In the genomic region with DNA sequence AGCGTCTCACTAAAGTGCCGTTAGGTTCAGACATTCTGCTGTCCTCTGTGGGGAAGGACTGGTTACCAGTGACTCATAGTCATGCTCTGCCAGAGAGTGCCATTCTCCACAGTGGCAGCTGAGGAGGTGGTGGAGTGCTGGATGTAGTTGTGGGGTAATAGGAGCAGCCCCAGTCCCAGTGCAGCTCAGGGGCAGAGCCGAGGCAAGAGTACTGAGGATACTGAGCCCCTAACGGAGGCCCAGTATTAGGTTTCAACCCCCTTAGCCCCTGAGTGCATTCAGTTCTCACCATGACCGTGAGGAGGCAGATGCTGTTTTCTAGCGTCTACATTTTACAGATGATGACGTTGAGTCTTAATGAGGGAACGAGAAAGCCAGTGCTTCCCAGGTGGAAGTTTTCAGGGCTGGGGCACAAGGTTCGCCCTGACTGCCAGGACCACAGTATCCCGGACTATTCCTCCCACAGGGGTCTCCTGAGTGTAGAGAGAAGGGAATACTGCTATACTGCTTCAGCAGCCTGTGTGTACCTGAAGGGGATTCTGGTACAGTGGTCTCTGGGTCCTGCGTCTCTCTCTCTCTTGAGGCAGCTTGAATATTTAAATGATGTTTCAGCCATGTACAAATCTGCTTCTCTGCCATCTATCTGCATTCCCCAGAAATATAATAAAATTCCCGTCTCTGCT, we compare ENCODE assay signal across 8 mouse cellular contexts. TPM values are rescaled to one million over a fixed set of nuclear protein-coding genes. Genes with fewer than 3 reads are reported as not detected.
DNase-seq lines count a peak whose midpoint lies in the region; ATAC-seq lines count a peak whose summit lies in the region.

No protein-coding gene starts in this region.

- H3K4me1 ChIP-seq in intestine, embryonic 15.5 days (replicated peaks): peaks cover 15% of the 10 kb centered on the region
- peaks cover 12% of the 10 kb centered on the region for H3K4me1 ChIP-seq in intestine, embryonic 16.5 days (ENCODE audit: control insufficient read depth, insufficient read depth, low read length)
- H3K4me1 ChIP-seq in forebrain, embryonic 12.5 days: peaks cover 31% of the 10 kb centered on the region
- peaks cover 35% of the 10 kb centered on the region for H3K4me1 ChIP-seq in limb, embryonic 15.5 days

- peak; percentile 45 for DNase-seq in NIH3T3 (ENCODE audit: low read depth)
- DNase-seq in cerebellum, adult 18-20 months: no peak
- DNase-seq in kidney, postnatal 25 days: no peak

- no peak overlapping the region for H3K27ac ChIP-seq in intestine, embryonic 15.5 days
- no peak overlapping the region for H3K27ac ChIP-seq in intestine, embryonic 16.5 days (ENCODE audit: low read length)
- peak overlapping the region; percentile 91 for H3K27ac ChIP-seq in forebrain, embryonic 12.5 days
- peak overlapping the region; percentile 84 for H3K27ac ChIP-seq in limb, embryonic 15.5 days

- no peaks in the 10 kb centered on the region for H3K36me3 ChIP-seq in intestine, embryonic 15.5 days
- H3K36me3 ChIP-seq in intestine, embryonic 16.5 days (ENCODE audit: control insufficient read depth, insufficient read depth, low read length): no peaks in the 10 kb centered on the region
- no peaks in the 10 kb centered on the region for H3K36me3 ChIP-seq in forebrain, embryonic 12.5 days (replicated peaks)
- H3K36me3 ChIP-seq in limb, embryonic 15.5 days: no peaks in the 10 kb centered on the region

- ATAC-seq in intestine, embryonic 15.5 days: 0 out of 2 replicates have a peak, but pooled peaks have one; percentile 18
- no peak for ATAC-seq in intestine, embryonic 16.5 days
- ATAC-seq in forebrain, embryonic 12.5 days (ENCODE audit: low FRiP score): peak; percentile 43; the same call in 1 of the 2 replicates
- peak; percentile 35; the same call in 1 of the 2 replicates for ATAC-seq in limb, embryonic 15.5 days (ENCODE audit: insufficient number of reproducible peaks, low FRiP score, low TSS enrichment, low read depth)
- ATAC-seq in granulocyte monocyte progenitor cell, adult 5-6 weeks (replicated peaks; ENCODE audit: poor library complexity, severe bottlenecking): no peak

- no peak overlapping the region for H3K9ac ChIP-seq in intestine, embryonic 15.5 days
- no peak overlapping the region for H3K9ac ChIP-seq in intestine, embryonic 16.5 days (ENCODE audit: low read depth, low read length)
- no peak overlapping the region for H3K9ac ChIP-seq in forebrain, embryonic 12.5 days
- no peak overlapping the region for H3K9ac ChIP-seq in limb, embryonic 15.5 days

- no peak overlapping the region for H3K4me2 ChIP-seq in intestine, embryonic 15.5 days (replicated peaks)
- no peak overlapping the region for H3K4me2 ChIP-seq in intestine, embryonic 16.5 days (ENCODE audit: low read depth, low read length)
- H3K4me2 ChIP-seq in forebrain, embryonic 12.5 days: peak overlapping the region; percentile 50
- H3K4me2 ChIP-seq in limb, embryonic 15.5 days: 0 out of 2 replicates have a peak overlapping the region, but pooled peaks have one; percentile 43

- no peaks in the 10 kb centered on the region for H3K27me3 ChIP-seq in intestine, embryonic 15.5 days (replicated peaks)
- H3K27me3 ChIP-seq in intestine, embryonic 16.5 days (replicated peaks; ENCODE audit: control insufficient read depth, insufficient read depth, low read length): no peaks in the 10 kb centered on the region
- H3K27me3 ChIP-seq in forebrain, embryonic 12.5 days: peaks cover 44% of the 10 kb centered on the region
- no peaks in the 10 kb centered on the region for H3K27me3 ChIP-seq in limb, embryonic 15.5 days

- no peaks in the 10 kb centered on the region for H3K9me3 ChIP-seq in intestine, embryonic 15.5 days
- no peaks in the 10 kb centered on the region for H3K9me3 ChIP-seq in intestine, embryonic 16.5 days (ENCODE audit: control insufficient read depth, low read length)
- H3K9me3 ChIP-seq in forebrain, embryonic 12.5 days: no peaks in the 10 kb centered on the region
- no peaks in the 10 kb centered on the region for H3K9me3 ChIP-seq in limb, embryonic 15.5 days

- 31% methylated on average over 12 of the region's 12 CpGs for WGBS in intestine, embryonic 15.5 days
- 30% methylated on average over 12 of the region's 12 CpGs for WGBS in intestine, embryonic 16.5 days
- 32% methylated on average over 12 of the region's 12 CpGs for WGBS in forebrain, embryonic 12.5 days
- 10% methylated on average over 12 of the region's 12 CpGs for WGBS in limb, embryonic 15.5 days

- no peak overlapping the region for H3K4me3 ChIP-seq in intestine, embryonic 15.5 days (replicated peaks)
- no peak overlapping the region for H3K4me3 ChIP-seq in intestine, embryonic 16.5 days (ENCODE audit: low read length)
- no peak overlapping the region for H3K4me3 ChIP-seq in forebrain, embryonic 12.5 days (replicated peaks)
- H3K4me3 ChIP-seq in limb, embryonic 15.5 days: no peak overlapping the region

RNA-seq across cellular contexts. Expression of gene Tnrc6a, which starts 40.1 kb away (rescaled TPM):
- 27.2 and 38.3 TPM in 2 replicates for polyA plus RNA-seq in intestine, embryonic 15.5 days (2015; fragmentation: Nextera tagmentation; extraction: Ambion mirVana)
- 33.9 and 39.0 TPM in 2 replicates for polyA plus RNA-seq in intestine, embryonic 16.5 days (2015; fragmentation: Nextera tagmentation; extraction: Ambion mirVana)
- polyA plus RNA-seq in forebrain, embryonic 12.5 days (2016; fragmentation: Nextera tagmentation; extraction: Ambion mirVana): 75.3 and 76.5 TPM in 2 replicates
- polyA plus RNA-seq in limb, embryonic 15.5 days (2015; fragmentation: Nextera tagmentation; extraction: Ambion mirVana): 38.2 and 43.5 TPM in 2 replicates
- 26.8 and 33.8 TPM in 2 replicates for total RNA-seq in granulocyte monocyte progenitor cell, adult 5-6 weeks (2014; fragmentation: Nextera tagmentation)
- 24.9 and 31.8 TPM in 2 replicates for total RNA-seq in granulocyte monocyte progenitor cell, adult 5-6 weeks (2017)

Comparison
In these comparisons a context has a peak if more than half of its experiments do, and no peak if none do; other contexts are left out.
1. ATAC-seq: peak in intestine, embryonic 15.5 days (single experiment), forebrain, embryonic 12.5 days (single experiment) and limb, embryonic 15.5 days (single experiment); none in intestine, embryonic 16.5 days (single experiment) and granulocyte monocyte progenitor cell, adult 5-6 weeks (single experiment).
2. H3K27ac ChIP-seq: peak in forebrain, embryonic 12.5 days (single experiment) and limb, embryonic 15.5 days (single experiment); none in intestine, embryonic 15.5 days (single experiment) and intestine, embryonic 16.5 days (single experiment).
3. H3K4me2 ChIP-seq: peak in forebrain, embryonic 12.5 days (single experiment) and limb, embryonic 15.5 days (single experiment); none in intestine, embryonic 15.5 days (single experiment) and intestine, embryonic 16.5 days (single experiment).